Mouse (Mus musculus): Measurements from ENCODE around the gene Ythdc1.
"Not testable (repeated sequence)": the region's sequence is repeated elsewhere in the genome, so short reads cannot be mapped to it uniquely, and the experiment has no call there.

Ythdc1 gene

DNA sequence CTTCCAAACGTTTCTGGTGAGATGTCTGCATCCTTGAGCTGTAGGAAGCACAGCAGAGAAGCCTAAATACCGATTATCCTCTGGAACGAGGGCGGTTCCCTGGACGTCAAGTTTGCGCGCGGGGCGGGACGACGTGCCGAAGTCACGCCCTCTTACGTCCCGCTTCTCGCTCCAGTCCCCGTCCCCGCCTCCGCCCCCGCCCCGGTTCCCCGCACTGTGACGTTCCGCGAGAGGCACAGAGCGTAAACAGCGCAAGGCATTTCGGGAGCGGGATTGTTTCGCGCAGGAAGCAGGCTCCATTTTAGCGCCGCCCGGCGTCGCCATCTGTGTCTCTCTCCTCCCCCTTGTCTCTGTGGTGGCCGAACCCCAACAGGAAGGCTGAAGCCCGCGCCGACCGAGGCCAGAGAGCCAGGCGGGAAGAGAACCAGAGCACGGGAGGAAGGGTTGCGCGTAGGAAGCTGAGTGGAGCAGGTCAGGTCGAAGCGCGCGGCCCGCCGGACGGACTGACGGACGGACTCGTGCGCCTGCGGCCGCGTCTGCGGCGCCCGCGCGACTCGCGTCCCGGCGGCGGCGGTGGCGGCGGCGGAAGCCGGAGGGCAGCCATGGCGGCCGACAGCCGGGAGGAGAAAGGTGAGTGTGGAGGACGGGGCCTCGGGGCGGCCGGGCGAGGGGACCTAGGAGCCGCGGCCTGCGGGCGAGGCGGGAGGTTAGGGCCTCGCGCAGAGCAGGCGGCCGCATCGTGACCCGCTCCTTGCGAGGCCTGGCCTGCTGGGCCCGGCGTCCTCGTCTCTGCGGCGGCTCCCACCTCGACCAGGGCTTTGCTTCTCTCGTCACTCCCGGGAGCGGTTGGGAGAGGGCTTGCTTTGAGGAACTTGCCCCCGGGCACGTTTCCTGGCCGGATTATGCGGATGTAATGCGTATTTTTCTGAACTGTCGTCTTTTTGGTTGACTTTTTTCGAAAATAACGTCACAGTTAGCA lies at the start of gene Ythdc1:
Ythdc1 (plus strand) TSS at position 260 of the 979 bp plus-strand sequence.
- DNase-seq (ENCODE audit: low spot score), result peak; percentile 95

- DNase-seq (ENCODE audit: low spot score), result peak; percentile 72
Observed at GRCm38 (mm10) chr5:86769015-86769658, 34.9 kb upstream of the Ythdc1 start.

GRCm38 (mm10) chr5:86771010-86771409 lies 33.0 kb upstream of the Ythdc1 start:
- DNase-seq (ENCODE audit: low spot score), result no peak

- no peak for DNase-seq (ENCODE audit: low spot score)
Observed at GRCm38 (mm10) chr5:86776941-86777340, 27.1 kb upstream of the Ythdc1 start.

DNA sequence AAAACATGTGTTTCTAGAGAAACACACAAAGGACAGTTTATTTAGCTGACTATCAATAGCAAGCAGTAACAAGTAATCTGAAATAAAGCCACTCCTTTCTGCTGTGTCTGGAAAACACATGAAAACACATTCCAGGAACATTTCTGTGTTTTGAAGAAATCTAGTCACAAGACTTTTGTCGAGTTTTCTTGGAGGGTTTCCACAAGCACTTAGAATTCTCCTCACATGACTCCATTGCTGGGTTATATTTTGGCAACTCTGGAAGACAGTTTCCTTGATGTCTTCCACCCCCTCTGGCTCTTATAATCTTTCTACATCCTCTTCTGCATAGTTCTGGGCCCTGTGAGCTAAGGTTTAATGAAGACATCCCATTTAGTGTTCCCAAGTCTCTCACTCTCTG lies 25.6 kb upstream of the Ythdc1 start:
- no peak for DNase-seq (ENCODE audit: low spot score)

- DNase-seq (ENCODE audit: low spot score), result peak; percentile 41
Observed at GRCm38 (mm10) chr5:86783059-86783458, 21.0 kb upstream of the Ythdc1 start.

DNA sequence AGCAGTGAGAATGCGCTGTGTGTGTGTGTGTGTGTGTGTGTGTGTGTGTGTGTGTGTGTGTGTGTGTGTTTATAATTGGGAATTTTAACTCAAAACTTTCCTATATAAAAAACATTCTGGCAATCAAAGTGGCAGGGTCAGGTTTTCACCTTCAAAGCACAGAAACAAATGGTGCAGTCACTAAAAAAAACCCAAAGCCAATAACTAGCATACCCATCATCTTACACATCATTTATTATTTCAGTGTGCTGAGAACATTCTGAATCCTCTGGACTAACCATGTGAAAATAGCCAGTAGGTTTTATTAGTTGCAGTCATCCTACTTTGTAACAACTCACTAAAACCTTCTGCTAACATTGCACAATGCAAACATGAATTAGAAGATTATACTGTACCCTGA lies 19.8 kb upstream of the Ythdc1 start:
- no peak for DNase-seq (ENCODE audit: low spot score)

DNA sequence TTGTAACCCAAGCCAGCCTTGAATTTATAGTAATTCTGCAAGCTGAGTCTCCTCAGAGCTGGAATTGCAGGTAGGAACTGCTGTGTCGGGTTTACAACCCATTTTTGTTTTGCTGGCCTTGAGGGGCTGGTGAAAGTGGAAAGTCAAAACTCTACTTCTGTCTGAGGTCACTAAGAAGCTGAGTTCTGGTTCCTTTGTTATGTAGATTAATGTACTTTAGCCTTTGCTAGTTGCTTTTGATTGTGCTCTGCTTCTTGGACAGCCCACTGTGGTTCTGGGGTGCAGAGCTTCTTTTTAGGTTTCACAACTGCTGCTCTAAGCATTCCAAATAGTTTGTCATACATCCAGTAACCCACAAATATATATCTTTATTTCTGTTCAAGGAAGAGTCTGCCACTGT lies 17.2 kb upstream of the Ythdc1 start:
- no peak for DNase-seq (ENCODE audit: low spot score)

GRCm38 (mm10) chr5:86789954-86790353 lies 14.1 kb upstream of the Ythdc1 start:
- no peak for DNase-seq (ENCODE audit: low spot score)

DNA sequence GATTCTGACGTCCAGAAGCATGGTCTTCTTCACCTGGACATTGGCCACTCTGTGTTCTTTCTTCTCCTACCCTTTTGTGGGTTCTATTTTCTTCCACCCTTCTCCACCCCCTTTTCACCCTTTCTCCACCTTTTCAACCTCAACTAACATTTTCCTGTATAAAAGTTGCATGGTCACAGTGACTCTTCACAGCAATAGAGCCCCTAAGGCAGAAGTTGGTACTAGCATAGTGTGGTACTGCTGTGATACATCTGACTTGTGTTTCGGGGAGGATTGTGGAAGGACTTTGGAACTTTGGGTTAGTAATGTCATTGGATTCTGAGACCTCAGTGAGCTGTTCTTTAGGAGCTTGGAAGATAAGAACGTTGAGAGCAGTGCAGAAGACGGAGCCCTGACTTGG lies 11.8 kb upstream of the Ythdc1 start:
- no peak for DNase-seq (ENCODE audit: low spot score)

- DNase-seq (ENCODE audit: low spot score), result no peak
Observed at GRCm38 (mm10) chr5:86792807-86793206, 11.2 kb upstream of the Ythdc1 start.

- DNase-seq (ENCODE audit: low spot score), result no peak
Observed at GRCm38 (mm10) chr5:86816795-86817194, 12.8 kb downstream of the Ythdc1 start.

- not testable (repeated sequence) for DNase-seq (ENCODE audit: low spot score)
Observed at GRCm38 (mm10) chr5:86836378-86836777, 32.4 kb downstream of the Ythdc1 start.

GRCm38 (mm10) chr5:86838110-86838509 lies 34.1 kb downstream of the Ythdc1 start:
- no peak for DNase-seq (ENCODE audit: low spot score)

DNA sequence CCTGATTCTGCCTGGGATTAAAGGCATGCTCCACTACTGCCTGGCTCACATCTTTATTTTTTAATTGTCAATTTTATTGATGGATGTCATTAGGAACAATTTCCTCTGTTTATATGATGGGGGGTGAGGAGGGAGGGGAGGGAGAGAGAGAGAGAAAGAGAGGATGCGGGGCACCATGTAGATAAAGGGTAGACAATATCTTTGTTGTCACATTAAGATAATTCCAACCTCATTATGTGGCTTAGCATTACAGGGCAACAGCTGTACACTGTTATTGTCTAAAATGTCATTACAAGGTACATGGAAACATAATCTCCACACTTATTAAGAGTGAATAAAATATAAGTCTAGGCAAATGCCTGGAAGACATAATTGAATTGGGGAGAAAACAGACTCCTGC lies 35.5 kb downstream of the Ythdc1 start:
- DNase-seq (ENCODE audit: low spot score), result peak; percentile 12

DNA sequence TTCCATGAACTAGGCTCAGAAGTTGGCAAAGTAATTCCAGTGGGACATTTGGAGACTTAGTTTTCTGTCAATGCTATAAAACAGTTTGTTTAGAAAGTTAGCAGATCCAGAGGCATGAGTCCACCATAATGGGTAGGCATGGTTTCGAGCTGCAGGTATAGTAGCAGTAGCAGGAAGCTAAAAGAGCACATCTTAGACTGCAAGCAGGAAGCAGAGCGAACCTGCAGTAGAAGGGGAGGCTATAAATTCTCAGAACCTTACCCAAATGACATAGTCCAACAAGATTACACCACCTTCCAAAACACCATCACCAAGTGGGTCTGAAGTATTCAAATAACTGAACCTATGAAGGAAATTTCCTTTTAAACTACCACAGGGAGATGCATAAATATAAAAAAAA lies 36.2 kb downstream of the Ythdc1 start:
- no peak for DNase-seq (ENCODE audit: low spot score)

- DNase-seq (ENCODE audit: low spot score), result not testable (repeated sequence)
Observed at GRCm38 (mm10) chr5:86841261-86841660, 37.2 kb downstream of the Ythdc1 start.

DNA sequence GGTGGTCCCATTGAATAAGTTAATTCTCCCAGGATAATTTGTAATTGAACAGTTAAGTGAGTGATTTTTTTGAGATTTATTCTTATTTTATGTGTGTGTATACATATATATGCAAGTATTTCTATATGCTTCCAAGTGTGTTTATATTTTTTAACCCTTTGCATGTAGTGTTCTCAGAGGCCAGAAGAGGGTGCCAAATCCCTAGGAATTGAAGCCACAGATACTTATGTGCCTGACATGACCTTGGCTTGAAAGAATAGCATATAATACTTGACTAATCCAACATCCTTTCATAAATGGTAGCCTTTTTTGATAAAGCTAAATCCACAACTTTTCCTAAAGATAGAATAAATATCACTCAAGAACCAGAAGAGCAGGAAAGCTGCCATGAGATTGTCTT lies 46.1 kb downstream of the Ythdc1 start:
- peak; percentile 46 for DNase-seq (ENCODE audit: low spot score)

GRCm38 (mm10) chr5:86851658-86852057 lies 47.6 kb downstream of the Ythdc1 start:
- no peak for DNase-seq (ENCODE audit: low spot score)

GRCm38 (mm10) chr5:86856505-86856904 lies 52.5 kb downstream of the Ythdc1 start:
- DNase-seq (ENCODE audit: low spot score), result peak; percentile 17

DNA sequence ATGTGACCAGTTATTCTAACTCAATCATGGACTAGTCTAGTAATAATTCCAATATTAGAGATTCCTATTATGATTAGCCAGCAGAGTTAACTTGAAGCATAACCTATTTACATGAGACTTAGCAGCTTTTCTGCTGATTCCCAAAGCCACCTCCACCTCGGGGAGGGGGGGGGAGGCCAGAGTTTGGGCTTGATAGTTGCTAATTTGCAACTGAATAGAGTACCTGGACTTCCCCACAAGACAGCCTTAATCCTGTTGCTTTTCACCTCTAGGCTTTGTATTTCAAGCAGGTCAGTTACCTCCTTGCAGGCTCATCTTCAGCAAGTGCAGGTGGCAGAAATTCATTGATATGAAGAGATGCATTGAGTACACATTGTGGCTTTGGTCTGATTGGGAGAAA lies 53.7 kb downstream of the Ythdc1 start:
- DNase-seq (ENCODE audit: low spot score), result no peak

DNA sequence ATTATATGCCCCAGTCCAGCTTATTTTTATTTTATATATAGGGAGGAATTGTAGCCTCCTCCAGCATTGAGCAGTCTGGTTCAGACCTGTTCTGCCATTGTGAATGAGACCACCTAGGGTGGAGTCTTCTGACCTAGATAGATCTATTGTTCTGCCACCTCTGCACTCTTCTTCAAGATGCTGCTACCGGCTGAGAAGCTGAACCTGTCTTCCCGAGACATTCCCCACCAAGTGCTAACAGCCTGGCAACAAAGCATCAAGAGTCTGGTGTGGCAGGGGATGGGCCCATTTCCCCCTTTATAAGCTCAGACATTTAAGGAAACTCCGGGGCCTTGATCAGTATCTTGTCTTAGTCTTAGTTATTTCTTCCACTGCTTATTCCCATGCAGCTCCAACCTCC lies 54.3 kb downstream of the Ythdc1 start:
- no peak for DNase-seq (ENCODE audit: low spot score)

- no peak for DNase-seq (ENCODE audit: low spot score)
Observed at GRCm38 (mm10) chr5:86871877-86872276, 67.9 kb downstream of the Ythdc1 start.

Data from MN1 (cell line).